Mouse (Mus musculus): ENCODE measurements around the gene Akr1b8. TPM values are rescaled to one million over a fixed set of nuclear protein-coding genes. Genes with fewer than 3 reads are reported as not detected.

Akr1b8 gene
- total and polyA plus RNA-seq, 3 experiments, result 3.3 to 4.8 (median 3.5) TPM

DNA sequence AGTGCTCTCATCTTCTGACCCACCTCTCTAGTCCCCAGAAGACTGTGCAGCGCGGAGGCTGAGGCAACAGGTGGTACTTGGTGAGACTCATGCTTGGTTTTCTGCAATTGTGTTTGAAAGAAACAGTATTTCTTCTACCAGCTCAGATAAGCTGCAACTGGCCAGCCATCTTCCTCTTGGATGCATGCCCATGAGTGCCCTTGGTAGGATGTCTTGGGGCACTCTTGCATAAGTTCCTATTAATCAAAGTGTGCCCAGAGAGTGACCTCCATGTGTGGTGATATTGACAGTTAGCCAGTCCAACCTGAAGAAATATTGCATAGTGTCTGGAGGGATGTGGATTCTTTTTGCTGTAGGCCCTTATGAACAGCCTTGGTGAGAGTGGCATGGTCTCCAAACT lies 62.6 kb downstream of the Akr1b8 start:
- intact Hi-C loops (cut with DNase I), result no loop called here
- H3K36me3 ChIP-seq (ENCODE audit: control insufficient read depth, insufficient read depth, low read length), result no peaks in the 10 kb centered on the region
- no peak for TF ChIP-seq CTCF (IDR thresholded peaks at IDR 0.05)
- TF ChIP-seq EP300 (IDR thresholded peaks at IDR 0.05; ENCODE audit: insufficient read depth, low read depth, low read length), result no peak
- no peak for TF ChIP-seq POLR2A (IDR thresholded peaks at IDR 0.05; ENCODE audit: insufficient read depth, low read depth, low read length)
- no peaks in the 10 kb centered on the region for H3K27me3 ChIP-seq (ENCODE audit: control insufficient read depth, insufficient read depth, low read length)
- no peak overlapping the region for H3K9ac ChIP-seq (ENCODE audit: low read depth, low read length)
- H3K4me1 ChIP-seq (ENCODE audit: control insufficient read depth, insufficient read depth, low read length), result no peaks in the 10 kb centered on the region
- H3K4me3 ChIP-seq, result no peak overlapping the region
- no peaks in the 10 kb centered on the region for H3K79me2 ChIP-seq (replicated peaks; ENCODE audit: control insufficient read depth, insufficient read depth, low read length)
- 100% methylated on average over 2 of the region's 2 CpGs for WGBS
- DNase-seq, result no peak
- no peak overlapping the region for H3K27ac ChIP-seq

Other genes with a start within 250 kb of the Akr1b8 start
- gene Slc35b4, start 177.0 kb upstream of the Akr1b8 start, total RNA-seq (2021), result 1 to 10 TPM; 8.0 to 8.5 TPM
- 10.6 and 18.4 TPM in 2 replicates for gene Slc35b4, start 177.0 kb upstream of the Akr1b8 start, polyA plus RNA-seq (2012; rRNA removed)
- gene Akr1b3, start 36.6 kb upstream of the Akr1b8 start, total RNA-seq (2021), result 100 to 1,000 TPM; 266 to 282 TPM
- 352 and 459 TPM in 2 replicates for gene Akr1b3, start 36.6 kb upstream of the Akr1b8 start, polyA plus RNA-seq (2012; rRNA removed)
- 10 to 100 TPM; 53.8 to 63.5 TPM for gene Akr1b10, start 30.1 kb downstream of the Akr1b8 start, total RNA-seq (2021)
- 50.5 and 89.4 TPM in 2 replicates for gene Akr1b10, start 30.1 kb downstream of the Akr1b8 start, polyA plus RNA-seq (2012; rRNA removed)
- gene Akr1b7, start 58.2 kb downstream of the Akr1b8 start, total RNA-seq (2021), result not detected
- gene Akr1b7, start 58.2 kb downstream of the Akr1b8 start, polyA plus RNA-seq (2012; rRNA removed), result not detected in 2 replicates
- gene Bpgm, start 122.1 kb downstream of the Akr1b8 start, total RNA-seq (2021), result 100 to 1,000 TPM in 1 of 2 experiments, 10 to 100 TPM in 1; 38.6 to 148 TPM
- 19.9 and 72.4 TPM in 2 replicates for gene Bpgm, start 122.1 kb downstream of the Akr1b8 start, polyA plus RNA-seq (2012; rRNA removed)
- 10 to 100 TPM; 47.6 to 62.8 TPM for gene Cald1, start 244.4 kb downstream of the Akr1b8 start, total RNA-seq (2021)
- 14.1 and 28.2 TPM in 2 replicates for gene Cald1, start 244.4 kb downstream of the Akr1b8 start, polyA plus RNA-seq (2012; rRNA removed)

Data from heart, adult 2 months (tissue).